Mouse (Mus musculus) ES-E14 (cell line): ENCODE data around the gene Ednra. TPM values are rescaled to one million over a fixed set of nuclear protein-coding genes. Genes with fewer than 3 reads are reported as not detected.

Source experiments
- DNase-seq: peaks from one replicate; pipeline ENCODE4 v3.0.0-alpha.2; 2013; ENCODE audit warnings: low read depth, low spot score
- H3K27ac ChIP-seq: 2 replicates; pipeline ENCODE4 v1.5.1; 2012; ENCODE audit warnings: low read depth, mild to moderate bottlenecking, low read length, moderate library complexity, mixed read lengths; ENCODE audit not compliant: poor library complexity, insufficient read depth, severe bottlenecking
- H3K36me3 ChIP-seq: 2 replicates; pipeline ENCODE4 v1.6.1; 2012; ENCODE audit warnings: mild to moderate bottlenecking, low read length, moderate library complexity, mixed read lengths; ENCODE audit not compliant: control insufficient read depth, poor library complexity, insufficient read depth, severe bottlenecking
- H3K4me1 ChIP-seq, 2 experiments: fragments of 150-350 bp in 1 of 2; sonication (generic) in 1 of 2; 2 replicates each; pipeline ENCODE4 v1.6.1; 2012; ENCODE audit warnings: low read length in 2 of 2, mild to moderate bottlenecking in 1 of 2, mixed read lengths in 1 of 2; ENCODE audit not compliant: control insufficient read depth in 2 of 2, insufficient read depth in 2 of 2, poor library complexity in 1 of 2
- H3K4me3 ChIP-seq, 2 experiments: fragments of 150-350 bp in 1 of 2; sonication (generic) in 1 of 2; 2 replicates each; pipeline ENCODE4 v1.5.1; 2012; ENCODE audit warnings: low read length in 2 of 2, low read depth in 1 of 2, mild to moderate bottlenecking in 1 of 2, mixed read lengths in 1 of 2; ENCODE audit not compliant: insufficient read depth in 1 of 2, poor library complexity in 1 of 2, severe bottlenecking in 1 of 2
- H3K9ac ChIP-seq: 2 replicates; pipeline ENCODE4 v1.6.1; 2012; ENCODE audit warnings: low read depth, mild to moderate bottlenecking, low read length, mixed read lengths; ENCODE audit not compliant: poor library complexity, insufficient read depth, severe bottlenecking
- H3K9me3 ChIP-seq: fragments of 150-350 bp; sonication (generic); 2 replicates; pipeline ENCODE4 v1.6.1; 2012; ENCODE audit warnings: low read depth, mild to moderate bottlenecking, low read length; ENCODE audit not compliant: control insufficient read depth, insufficient read depth
- CHD2 ChIP-seq: IDR thresholded peaks from 2 replicates; pipeline ENCODE4 v1.6.1; 2014; ENCODE audit warnings: mild to moderate bottlenecking, low read depth, low read length, inconsistent platforms
- HCFC1 ChIP-seq: IDR thresholded peaks from 2 replicates; pipeline ENCODE4 v1.6.1; 2012; ENCODE audit warnings: low read length, inconsistent platforms, borderline replicate concordance; ENCODE audit not compliant: insufficient read depth
- MAFK ChIP-seq: IDR thresholded peaks from 2 replicates; pipeline ENCODE4 v1.6.1; 2014; ENCODE audit warnings: mild to moderate bottlenecking, low read depth, low read length, inconsistent platforms; ENCODE audit not compliant: insufficient read depth
- ZC3H11A ChIP-seq: IDR thresholded peaks from 2 replicates; pipeline ENCODE4 v1.6.1; 2012; ENCODE audit warnings: low read depth, mild to moderate bottlenecking, inconsistent platforms, low read length, borderline replicate concordance
- ZNF384 ChIP-seq: IDR thresholded peaks from 2 replicates; pipeline ENCODE4 v1.6.1; 2012; ENCODE audit warnings: low read depth, low read length, inconsistent platforms
- in situ Hi-C, 2 experiments: fragments of 600-800 bp; cut with MboI; formaldehyde crosslinking; loops; one replicate each; pipeline ENCODE4 v1.15.1; 2025; ENCODE audit warnings: low sequenced_read_pairs in 2 of 2, inconsistent platforms in 1 of 2; ENCODE audit not compliant: unreplicated experiment in 2 of 2
- total RNA-seq: library from RNA; depleted of rRNA; stranded (reverse); fragments of 300-350 nt; gene quantifications from 2 replicates; pipeline ENCODE4 v1.2.3, GENCODE M21; 2012

Ednra gene
- total RNA-seq, 1 experiment: 0.40 TPM

DNA sequence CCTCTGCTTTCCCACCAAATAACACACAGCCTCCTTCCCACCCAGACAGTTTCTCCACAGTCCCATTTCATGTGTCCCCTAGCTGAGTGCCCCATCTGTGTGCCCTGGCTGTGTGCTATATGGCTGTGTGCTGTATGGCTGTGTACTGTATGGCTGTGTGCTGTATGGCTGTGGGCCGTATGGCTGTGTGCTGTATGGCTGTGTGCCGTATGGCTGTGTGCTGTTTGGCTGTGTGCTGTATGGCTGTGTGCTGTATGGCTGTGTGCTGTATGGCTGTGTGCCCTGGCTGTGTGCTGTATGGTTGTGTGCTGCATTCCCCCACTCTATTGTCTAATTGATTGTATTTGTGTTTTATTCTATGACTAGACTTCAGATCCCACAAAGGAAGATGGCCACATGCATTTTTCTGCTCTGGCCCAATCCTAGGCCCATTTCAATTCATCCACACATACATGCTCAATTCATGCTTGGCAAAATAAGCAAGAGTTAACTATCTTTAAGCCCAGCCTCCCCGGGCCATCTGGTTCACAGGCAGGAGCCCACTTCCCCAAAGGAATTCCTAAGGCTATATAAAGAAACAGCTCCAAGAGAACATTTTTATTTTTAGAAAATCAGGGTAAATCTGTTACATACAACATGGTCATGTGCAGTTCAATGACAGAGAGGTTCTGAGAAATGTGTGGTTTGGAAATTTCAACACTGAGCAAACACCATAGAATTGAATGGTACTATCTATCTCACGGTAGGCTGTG is 53.5 kb downstream of the Ednra start:
- no peak for DNase-seq
- in situ Hi-C loops: no loop called here

DNA sequence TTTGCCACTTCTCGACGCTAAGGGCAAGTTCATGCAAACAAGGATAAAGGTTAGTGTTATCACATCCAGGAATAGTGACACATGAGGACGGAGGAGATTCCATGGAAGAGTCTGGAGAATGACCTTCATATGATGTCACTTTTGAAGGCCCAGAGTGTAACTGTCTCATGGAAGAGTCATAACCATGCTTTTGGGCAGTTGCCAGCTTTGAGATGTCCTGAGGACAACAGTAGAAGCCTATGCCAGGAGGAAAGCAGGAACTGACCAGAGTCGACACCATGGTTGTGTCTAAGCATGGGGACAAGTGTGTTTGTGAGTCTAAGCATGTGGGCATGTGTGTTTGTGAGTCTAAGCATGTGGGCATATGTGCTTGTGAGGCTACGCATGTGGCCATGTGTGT is 56.3 kb downstream of the Ednra start:
- Histone ChIP-seq H3K9me3 (no peaks in the 10 kb centered on the region), H3K4me1 (no peaks in the 10 kb centered on the region), H3K9ac (no peak overlapping the region), H3K4me3 (no peak overlapping the region), H3K36me3 (no peaks in the 10 kb centered on the region), H3K27ac (no peak overlapping the region)
- DNase-seq: no peak
- in situ Hi-C loops: no loop called here
- TF ChIP-seq CHD2 (no peak), MAFK (no peak), HCFC1 (no peak), ZC3H11A (no peak), ZNF384 (no peak)

More for the DNA sequence above, 53.5 kb downstream of the Ednra start:
- no peak for TF ChIP-seq ZC3H11A
- TF ChIP-seq CHD2: no peak
- no peak for TF ChIP-seq HCFC1
- no peak for TF ChIP-seq MAFK
- no peak for TF ChIP-seq ZNF384
- no peak overlapping the region for H3K27ac ChIP-seq
- no peak overlapping the region for H3K4me3 ChIP-seq
- H3K36me3 ChIP-seq: no peaks in the 10 kb centered on the region
- H3K4me1 ChIP-seq: no peaks in the 10 kb centered on the region
- no peaks in the 10 kb centered on the region for H3K9me3 ChIP-seq
- no peak overlapping the region for H3K9ac ChIP-seq

DNA sequence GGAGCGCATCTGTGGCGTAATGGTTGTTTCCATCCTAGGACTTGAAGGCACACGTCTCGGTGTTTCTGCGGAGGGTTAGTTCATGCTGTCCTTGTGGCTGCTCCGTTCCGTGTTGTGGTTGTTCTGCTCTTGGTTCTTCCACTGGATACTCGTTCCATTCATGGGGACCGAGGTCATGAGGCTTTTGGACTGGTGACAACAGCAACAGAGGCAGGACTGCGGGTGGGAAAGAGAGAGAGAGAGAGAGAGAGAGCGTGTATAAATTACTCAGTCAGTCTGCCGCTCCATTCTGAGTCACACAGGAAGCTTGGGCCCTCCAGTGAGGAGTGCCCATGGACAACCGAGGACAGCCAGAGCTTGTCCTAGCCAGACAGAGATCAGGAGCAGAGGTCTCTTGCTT is 59.4 kb downstream of the Ednra start:
- Histone ChIP-seq H3K9ac (no peak overlapping the region), H3K9me3 (no peaks in the 10 kb centered on the region), H3K27ac (no peak overlapping the region), H3K4me1 (no peaks in the 10 kb centered on the region), H3K4me3 (no peak overlapping the region), H3K36me3 (no peaks in the 10 kb centered on the region)
- DNase-seq: no peak
- in situ Hi-C loops: no loop called here
- no peak for TF ChIP-seq ZC3H11A

DNA sequence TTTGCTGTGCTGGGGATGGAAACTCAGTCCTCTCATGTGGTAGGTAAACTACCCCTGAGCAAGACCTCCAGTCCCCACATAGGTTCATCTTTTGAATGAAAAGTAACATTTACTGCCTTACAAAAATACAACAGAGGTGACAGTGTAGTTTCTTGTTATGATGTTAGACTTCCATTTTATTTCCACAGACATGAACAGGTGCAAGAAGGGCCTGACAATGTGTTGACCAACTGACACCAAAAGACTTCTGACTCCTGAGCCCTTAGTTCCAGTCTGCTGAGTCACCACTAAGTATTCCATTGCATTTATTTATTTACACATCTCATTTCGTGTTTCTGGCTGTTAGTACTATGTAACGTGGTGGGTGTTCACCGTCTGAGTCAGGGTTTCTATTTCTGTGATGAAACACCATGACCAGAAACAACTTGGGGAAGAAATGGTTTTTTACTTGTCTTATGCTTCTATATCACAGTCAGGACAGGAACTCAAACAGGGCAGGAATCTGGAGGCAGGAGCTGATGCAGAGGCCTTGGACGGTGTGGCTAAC is 64.7 kb downstream of the Ednra start:
- Histone ChIP-seq H3K4me1 (no peaks in the 10 kb centered on the region), H3K36me3 (no peaks in the 10 kb centered on the region), H3K27ac (no peak overlapping the region), H3K9me3 (no peaks in the 10 kb centered on the region), H3K9ac (no peak overlapping the region), H3K4me3 (no peak overlapping the region)
- no peak for DNase-seq
- in situ Hi-C loops: no loop called here
- TF ChIP-seq ZC3H11A (no peak), CHD2 (no peak), MAFK (no peak), ZNF384 (no peak), HCFC1 (no peak)

DNA sequence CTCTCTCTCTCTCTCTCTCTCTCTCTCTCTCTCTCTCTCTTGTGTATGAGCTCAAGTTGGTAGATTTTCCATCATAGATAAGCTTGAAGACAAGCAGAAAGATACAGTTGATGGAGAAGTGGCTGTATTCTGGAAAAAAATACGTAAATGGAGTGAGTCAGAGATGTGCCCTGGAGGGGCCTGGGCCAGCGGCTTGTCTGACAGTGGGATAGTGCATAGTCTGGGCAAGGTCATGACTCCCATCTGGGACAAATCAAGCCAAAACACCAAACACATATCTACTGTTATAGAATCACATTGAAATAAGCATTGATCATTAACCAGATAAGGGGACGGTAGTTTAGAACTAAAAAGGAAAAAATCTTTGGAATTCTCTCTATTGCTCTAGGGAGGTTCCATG is 65.9 kb downstream of the Ednra start:
- H3K4me1 ChIP-seq: no peaks in the 10 kb centered on the region
- in situ Hi-C loops: no loop called here
- TF ChIP-seq ZNF384: no peak
- no peak for TF ChIP-seq HCFC1
- no peak for TF ChIP-seq ZC3H11A
- TF ChIP-seq CHD2: no peak
- TF ChIP-seq MAFK: no peak
- H3K9ac ChIP-seq: no peak overlapping the region
- DNase-seq: no peak
- no peaks in the 10 kb centered on the region for H3K9me3 ChIP-seq
- H3K27ac ChIP-seq: no peak overlapping the region
- H3K36me3 ChIP-seq: no peaks in the 10 kb centered on the region
- no peak overlapping the region for H3K4me3 ChIP-seq
